Mouse (Mus musculus) testis, adult 2 months (tissue): Measurements from ENCODE around the gene Apoc3.

Experiments
- CTCF ChIP-seq: fragments of 200-500 bp; IDR thresholded peaks from 2 replicates; pipeline ENCODE4 v1.5.1; 2012; ENCODE audit warnings: low read depth, mild to moderate bottlenecking, inconsistent platforms, low read length, moderate library complexity; ENCODE audit not compliant: control insufficient read depth, insufficient read depth, insufficient replicate concordance
- POLR2A ChIP-seq: fragments of 200-500 bp; IDR thresholded peaks from 2 replicates; pipeline ENCODE4 v1.6.1; 2012; ENCODE audit warnings: low read depth, mild to moderate bottlenecking, inconsistent platforms, low read length, moderate library complexity; ENCODE audit not compliant: control insufficient read depth

- no peak for TF ChIP-seq CTCF
- TF ChIP-seq POLR2A: no peak
Measured at GRCm38 (mm10) chr9:46185191-46185590, 50.2 kb downstream of the Apoc3 start.
